Mouse (Mus musculus) left cerebral cortex, postnatal 14 days (tissue): ENCODE measurements around the gene Lime1. TPM values are rescaled to one million over a fixed set of nuclear protein-coding genes. Genes with fewer than 3 reads are reported as not detected.

Experiments
- total RNA-seq, 2 experiments: library from RNA; stranded (reverse); gene quantifications; 2 replicates each; pipeline ENCODE4 v1.2.3; 2021

The Lime1 gene
- total RNA-seq, 2 experiments from 2014 or later, result 31.3 to 35.1 TPM

Other genes starting within 250 kb of the Lime1 start
- 100 to 1,000 TPM; 179 to 188 TPM for gene Kcnq2, start 244.8 kb upstream of the Lime1 start, total RNA-seq
- gene Eef1a2, start 223.1 kb upstream of the Lime1 start, total RNA-seq, result 1,000 to 10,000 TPM; 1,193 to 1,221 TPM
- 100 to 1,000 TPM; 114 to 118 TPM for gene Ppdpf, start 192.8 kb upstream of the Lime1 start, total RNA-seq
- gene Ptk6, start 177.3 kb upstream of the Lime1 start, total RNA-seq, result under 1 TPM in 1 of 2 experiments, not detected in 1; 0.08 TPM
- under 1 TPM; 0.30 to 0.35 TPM for gene Srms, start 166.9 kb upstream of the Lime1 start, total RNA-seq
- gene Fndc11, start 160.1 kb upstream of the Lime1 start, total RNA-seq, result not detected
- gene Helz2, start 138.1 kb upstream of the Lime1 start, total RNA-seq, result 1 to 10 TPM; 1.8 to 2.1 TPM
- gene Gmeb2, start 92.0 kb upstream of the Lime1 start, total RNA-seq, result 10 to 100 TPM; 18.3 to 20.0 TPM
- 100 to 1,000 TPM; 839 to 875 TPM for gene Stmn3, start 65.6 kb upstream of the Lime1 start, total RNA-seq
- gene Rtel1, start 60.3 kb upstream of the Lime1 start, total RNA-seq, result 10 to 100 TPM; 23.3 to 24.8 TPM
- gene Zgpat, start 15.2 kb upstream of the Lime1 start, total RNA-seq, result 10 to 100 TPM; 62.1 to 63.3 TPM
- 10 to 100 TPM; 36.4 to 42.5 TPM for gene Arfrp1, start 14.7 kb upstream of the Lime1 start, total RNA-seq
- gene Zbtb46, start 79.3 kb downstream of the Lime1 start, total RNA-seq, result 10 to 100 TPM; 14.3 to 16.9 TPM
- gene Abhd16b, start 113.1 kb downstream of the Lime1 start, total RNA-seq, result not detected
- 10 to 100 TPM; 69.5 to 74.8 TPM for gene Tpd52l2, start 117.1 kb downstream of the Lime1 start, total RNA-seq
- 100 to 1,000 TPM; 300 to 308 TPM for gene Dnajc5, start 140.4 kb downstream of the Lime1 start, total RNA-seq
- gene Uckl1, start 204.8 kb downstream of the Lime1 start, total RNA-seq, result 10 to 100 TPM; 41.2 to 42.9 TPM
- gene Prpf6, start 211.8 kb downstream of the Lime1 start, total RNA-seq, result 10 to 100 TPM; 48.3 to 51.3 TPM
- gene Zfp512b, start 212.7 kb downstream of the Lime1 start, total RNA-seq, result 100 to 1,000 TPM; 112 to 121 TPM
- gene Samd10, start 219.1 kb downstream of the Lime1 start, total RNA-seq, result 10 to 100 TPM; 20.2 to 22.0 TPM